Mouse (Mus musculus): ENCODE data around the gene Asrgl1.

DNA sequence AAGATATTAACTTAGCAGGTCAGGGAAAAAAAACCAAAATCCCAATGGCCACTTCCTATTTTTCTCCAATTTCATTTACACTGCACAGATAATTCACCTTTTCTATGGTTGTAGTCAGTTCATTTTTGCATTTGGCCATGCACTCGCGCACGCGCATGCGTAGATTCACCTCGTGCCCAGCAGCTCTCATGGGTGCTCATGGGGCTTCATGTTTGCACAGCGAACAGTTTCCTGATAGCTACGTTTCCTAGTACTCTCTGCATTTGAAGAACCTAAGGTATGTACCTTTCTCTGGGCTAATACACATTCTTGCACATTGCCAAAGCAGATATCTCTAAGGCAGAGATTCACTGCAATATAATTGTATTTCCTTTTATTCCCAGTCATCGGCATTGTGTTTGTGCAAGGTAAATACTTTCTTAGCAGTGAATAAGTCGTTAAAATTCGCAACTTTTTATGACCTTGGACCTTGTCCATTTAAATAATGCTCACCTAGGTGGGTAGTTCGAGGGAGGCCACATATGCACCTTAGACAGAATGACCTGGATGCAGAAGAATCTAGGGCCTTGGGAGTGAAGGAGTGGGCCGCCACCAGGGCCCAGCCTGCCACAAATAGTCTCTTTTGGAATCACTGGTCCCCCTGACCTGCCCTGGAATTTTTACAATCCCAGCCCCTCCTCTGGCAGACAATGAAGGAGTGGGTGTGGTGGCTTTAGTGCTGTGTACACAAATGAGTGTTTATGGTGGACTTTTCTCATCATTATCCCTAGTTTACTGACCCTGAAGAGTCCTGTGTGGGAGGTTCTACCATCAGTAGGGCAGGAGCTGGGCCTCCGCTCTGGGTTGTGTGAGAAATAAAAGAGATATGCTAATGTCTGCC lies 53.9 kb downstream of the Asrgl1 start:
- TF ChIP-seq FLI1 (IDR thresholded peaks at IDR 0.05; ENCODE audit: low read length) (no peak), GATA1 (IDR thresholded peaks at IDR 0.05; ENCODE audit: borderline replicate concordance, low read length) (no peak)

Data from megakaryocyte, embryonic 14.5 days (primary cell).